Mouse (Mus musculus): ENCODE data around the gene Iqck. TPM values are rescaled to one million over a fixed set of nuclear protein-coding genes. Genes with fewer than 3 reads are reported as not detected.

Gene Iqck
- polyA plus RNA-seq, 1 experiment from 2014 or later = 3.5 TPM

- no peak overlapping the region for H3K9ac ChIP-seq (replicated peaks)
- no peak overlapping the region for H3K4me2 ChIP-seq (replicated peaks)
- no peaks in the 10 kb centered on the region for H3K27me3 ChIP-seq
- ATAC-seq (ENCODE audit: low FRiP score, low read depth) = no peak
- H3K9me3 ChIP-seq = no peaks in the 10 kb centered on the region
- no peak overlapping the region for H3K4me3 ChIP-seq
- no peaks in the 10 kb centered on the region; the same call in 1 of the 2 replicates for H3K4me1 ChIP-seq
- no peaks in the 10 kb centered on the region for H3K36me3 ChIP-seq
- 83% methylated on average over 3 of the region's 3 CpGs for WGBS
- H3K27ac ChIP-seq (replicated peaks) = no peak overlapping the region
These were observed 86.7 kb downstream of the Iqck start for GRCm38 (mm10) chr7:118942297-118942696.

- no peaks in the 10 kb centered on the region for H3K9me3 ChIP-seq
- H3K4me3 ChIP-seq = no peak overlapping the region
- no peaks in the 10 kb centered on the region for H3K36me3 ChIP-seq
- H3K27me3 ChIP-seq = no peaks in the 10 kb centered on the region
- no peak for ATAC-seq (ENCODE audit: low FRiP score, low read depth)
- no peaks in the 10 kb centered on the region for H3K4me1 ChIP-seq
- H3K27ac ChIP-seq (replicated peaks) = no peak overlapping the region
- H3K9ac ChIP-seq (replicated peaks) = no peak overlapping the region
- no peak overlapping the region for H3K4me2 ChIP-seq (replicated peaks)
- WGBS = 69% methylated on average over 7 of the region's 7 CpGs
These were observed 87.6 kb downstream of the Iqck start for GRCm38 (mm10) chr7:118943170-118943569.

GRCm38 (mm10) chr7:118944884-118945283, 89.3 kb downstream of the Iqck start:
- Histone ChIP-seq H3K9ac (replicated peaks) (no peak overlapping the region), H3K4me3 (no peak overlapping the region), H3K4me2 (replicated peaks) (no peak overlapping the region), H3K9me3 (no peaks in the 10 kb centered on the region), H3K36me3 (no peaks in the 10 kb centered on the region), H3K27me3 (no peaks in the 10 kb centered on the region), H3K4me1 (no peaks in the 10 kb centered on the region), H3K27ac (replicated peaks) (no peak overlapping the region)
- 34% methylated on average over 2 of the region's 2 CpGs for WGBS
- ATAC-seq (ENCODE audit: low FRiP score, low read depth) = no peak

- WGBS = 65% methylated on average over 3 of the region's 3 CpGs
- Histone ChIP-seq H3K4me2 (replicated peaks) (no peak overlapping the region), H3K27ac (replicated peaks) (no peak overlapping the region), H3K27me3 (no peaks in the 10 kb centered on the region), H3K9ac (replicated peaks) (no peak overlapping the region), H3K9me3 (no peaks in the 10 kb centered on the region), H3K4me1 (no peaks in the 10 kb centered on the region), H3K36me3 (no peaks in the 10 kb centered on the region), H3K4me3 (no peak overlapping the region)
- ATAC-seq (ENCODE audit: low FRiP score, low read depth) = no peak
These were observed 91.7 kb downstream of the Iqck start for GRCm38 (mm10) chr7:118947241-118947640.

GRCm38 (mm10) chr7:118948677-118949282, 93.2 kb downstream of the Iqck start:
- no peak for ATAC-seq (ENCODE audit: low FRiP score, low read depth)
- H3K36me3 ChIP-seq = no peaks in the 10 kb centered on the region
- no peaks in the 10 kb centered on the region for H3K27me3 ChIP-seq
- no peak overlapping the region for H3K27ac ChIP-seq (replicated peaks)
- no peak overlapping the region for H3K9ac ChIP-seq (replicated peaks)
- H3K4me3 ChIP-seq = no peak overlapping the region
- H3K4me2 ChIP-seq (replicated peaks) = no peak overlapping the region
- no peaks in the 10 kb centered on the region for H3K9me3 ChIP-seq
- no peaks in the 10 kb centered on the region for H3K4me1 ChIP-seq
- WGBS = 51% methylated on average over 2 of the region's 2 CpGs

GRCm38 (mm10) chr7:118949749-118950148, 94.2 kb downstream of the Iqck start:
- no peak overlapping the region for H3K27ac ChIP-seq (replicated peaks)

GRCm38 (mm10) chr7:118953626-118954282, 98.2 kb downstream of the Iqck start:
- Histone ChIP-seq H3K27ac (replicated peaks) (no peak overlapping the region), H3K27me3 (no peaks in the 10 kb centered on the region), H3K4me2 (replicated peaks) (no peak overlapping the region), H3K9ac (replicated peaks) (no peak overlapping the region), H3K36me3 (no peaks in the 10 kb centered on the region), H3K4me1 (no peaks in the 10 kb centered on the region), H3K4me3 (no peak overlapping the region), H3K9me3 (no peaks in the 10 kb centered on the region)
- WGBS = 77% methylated on average over 11 of the region's 11 CpGs
- no peak for ATAC-seq (ENCODE audit: low FRiP score, low read depth)

More at GRCm38 (mm10) chr7:118949749-118950148, 94.2 kb downstream of the Iqck start:
- H3K27me3 ChIP-seq = no peaks in the 10 kb centered on the region
- no peak for ATAC-seq (ENCODE audit: low FRiP score, low read depth)
- no peaks in the 10 kb centered on the region for H3K9me3 ChIP-seq
- H3K4me2 ChIP-seq (replicated peaks) = no peak overlapping the region
- H3K9ac ChIP-seq (replicated peaks) = no peak overlapping the region
- no peaks in the 10 kb centered on the region for H3K36me3 ChIP-seq
- no peaks in the 10 kb centered on the region for H3K4me1 ChIP-seq
- no peak overlapping the region for H3K4me3 ChIP-seq
- WGBS = 73% methylated on average over 7 of the region's 7 CpGs

GRCm38 (mm10) chr7:118954968-118955367, 99.4 kb downstream of the Iqck start:
- ATAC-seq (ENCODE audit: low FRiP score, low read depth) = no peak
- Histone ChIP-seq H3K4me2 (replicated peaks) (no peak overlapping the region), H3K4me1 (no peaks in the 10 kb centered on the region), H3K4me3 (no peak overlapping the region), H3K9me3 (no peaks in the 10 kb centered on the region), H3K36me3 (no peaks in the 10 kb centered on the region), H3K27me3 (no peaks in the 10 kb centered on the region), H3K27ac (replicated peaks) (no peak overlapping the region), H3K9ac (replicated peaks) (no peak overlapping the region)
- WGBS = 90% methylated on average over 1 of the region's 1 CpGs

GRCm38 (mm10) chr7:118956616-118957246, 101.2 kb downstream of the Iqck start:
- WGBS = 87% methylated on average over 4 of the region's 4 CpGs
- Histone ChIP-seq H3K9ac (replicated peaks) (no peak overlapping the region), H3K27ac (replicated peaks) (no peak overlapping the region), H3K4me3 (no peak overlapping the region), H3K36me3 (no peaks in the 10 kb centered on the region), H3K4me1 (no peaks in the 10 kb centered on the region), H3K9me3 (no peaks in the 10 kb centered on the region), H3K27me3 (no peaks in the 10 kb centered on the region), H3K4me2 (replicated peaks) (no peak overlapping the region)
- ATAC-seq (ENCODE audit: low FRiP score, low read depth) = no peak

GRCm38 (mm10) chr7:118959209-118959608, 103.7 kb downstream of the Iqck start:
- H3K4me2 ChIP-seq (replicated peaks) = no peak overlapping the region
- no peak for ATAC-seq (ENCODE audit: low FRiP score, low read depth)
- H3K27ac ChIP-seq (replicated peaks) = no peak overlapping the region
- no peaks in the 10 kb centered on the region for H3K4me1 ChIP-seq
- no peaks in the 10 kb centered on the region for H3K36me3 ChIP-seq
- H3K27me3 ChIP-seq = no peaks in the 10 kb centered on the region
- no peak overlapping the region for H3K9ac ChIP-seq (replicated peaks)
- 86% methylated on average over 7 of the region's 7 CpGs for WGBS
- H3K9me3 ChIP-seq = no peaks in the 10 kb centered on the region
- H3K4me3 ChIP-seq = no peak overlapping the region

GRCm38 (mm10) chr7:118964777-118965176, 109.2 kb downstream of the Iqck start:
- 4% methylated on average over 3 of the region's 3 CpGs for WGBS
- Histone ChIP-seq H3K9ac (replicated peaks) (no peak overlapping the region), H3K27ac (replicated peaks) (no peak overlapping the region), H3K9me3 (no peaks in the 10 kb centered on the region), H3K27me3 (no peaks in the 10 kb centered on the region), H3K36me3 (peaks cover 10% of the 10 kb centered on the region; the same call in 1 of the 2 replicates), H3K4me2 (replicated peaks) (no peak overlapping the region), H3K4me3 (no peak overlapping the region), H3K4me1 (peaks cover 6% of the 10 kb centered on the region; the same call in 1 of the 2 replicates)
- no peak; the same call in 1 of the 2 replicates for ATAC-seq (ENCODE audit: low FRiP score, low read depth)

- Histone ChIP-seq H3K27ac (replicated peaks) (no peak overlapping the region), H3K27me3 (no peaks in the 10 kb centered on the region), H3K4me3 (no peak overlapping the region), H3K36me3 (peaks cover 10% of the 10 kb centered on the region; the same call in 1 of the 2 replicates), H3K4me2 (replicated peaks) (no peak overlapping the region), H3K9me3 (no peaks in the 10 kb centered on the region), H3K4me1 (peaks cover 6% of the 10 kb centered on the region; the same call in 1 of the 2 replicates), H3K9ac (replicated peaks) (no peak overlapping the region)
- ATAC-seq (ENCODE audit: low FRiP score, low read depth) = no peak
- 26% methylated on average over 7 of the region's 7 CpGs for WGBS
These were observed 109.6 kb downstream of the Iqck start for GRCm38 (mm10) chr7:118965198-118965597.

Measured in midbrain, embryonic 12.5 days (tissue).